Mouse (Mus musculus) left cerebral cortex, adult 6 months (tissue): Measurements from ENCODE around the gene Rps15. TPM values are rescaled to one million over a fixed set of nuclear protein-coding genes. Genes with fewer than 3 reads are reported as not detected.

Experiments used
- long read RNA-seq, 2 experiments: library from polyadenylated mRNA; unstranded; transcript quantifications; one replicate each; pipeline ENCODE4 v2.0.0; 2019 to 2020
- polyA plus RNA-seq: library from polyadenylated mRNA; unstranded; fragments of <200 nt; fragmentation: Nextera tagmentation; gene quantifications from 2 replicates; pipeline ENCODE4 v1.2.3, GENCODE M21; 2021

The Rps15 gene
- polyA plus RNA-seq, result 2,777 and 3,387 TPM in 2 replicates
- long read RNA-seq, experiment 1, transcript Rps15-202 (4 exons, 500 nt), result major isoform, 257 of 291 reads
- long read RNA-seq, experiment 1, transcript Rps15-201 (3 exons, 572 nt), result minor isoform, 21 of 291 reads
- long read RNA-seq, experiment 1, partial matches to known transcripts, result 5 of 291 reads
- long read RNA-seq, experiment 1, other reads (novel, unspliced or antisense), result 8 of 291 reads
- long read RNA-seq, experiment 2, transcript Rps15-202 (4 exons, 500 nt), result major isoform, 1,306 of 1,556 reads
- long read RNA-seq, experiment 2, transcript Rps15-201 (3 exons, 572 nt), result minor isoform, 205 of 1,556 reads
- long read RNA-seq, experiment 2, partial matches to known transcripts, result 31 of 1,556 reads
- long read RNA-seq, experiment 2, other reads (novel, unspliced or antisense), result 14 of 1,556 reads

DNA sequence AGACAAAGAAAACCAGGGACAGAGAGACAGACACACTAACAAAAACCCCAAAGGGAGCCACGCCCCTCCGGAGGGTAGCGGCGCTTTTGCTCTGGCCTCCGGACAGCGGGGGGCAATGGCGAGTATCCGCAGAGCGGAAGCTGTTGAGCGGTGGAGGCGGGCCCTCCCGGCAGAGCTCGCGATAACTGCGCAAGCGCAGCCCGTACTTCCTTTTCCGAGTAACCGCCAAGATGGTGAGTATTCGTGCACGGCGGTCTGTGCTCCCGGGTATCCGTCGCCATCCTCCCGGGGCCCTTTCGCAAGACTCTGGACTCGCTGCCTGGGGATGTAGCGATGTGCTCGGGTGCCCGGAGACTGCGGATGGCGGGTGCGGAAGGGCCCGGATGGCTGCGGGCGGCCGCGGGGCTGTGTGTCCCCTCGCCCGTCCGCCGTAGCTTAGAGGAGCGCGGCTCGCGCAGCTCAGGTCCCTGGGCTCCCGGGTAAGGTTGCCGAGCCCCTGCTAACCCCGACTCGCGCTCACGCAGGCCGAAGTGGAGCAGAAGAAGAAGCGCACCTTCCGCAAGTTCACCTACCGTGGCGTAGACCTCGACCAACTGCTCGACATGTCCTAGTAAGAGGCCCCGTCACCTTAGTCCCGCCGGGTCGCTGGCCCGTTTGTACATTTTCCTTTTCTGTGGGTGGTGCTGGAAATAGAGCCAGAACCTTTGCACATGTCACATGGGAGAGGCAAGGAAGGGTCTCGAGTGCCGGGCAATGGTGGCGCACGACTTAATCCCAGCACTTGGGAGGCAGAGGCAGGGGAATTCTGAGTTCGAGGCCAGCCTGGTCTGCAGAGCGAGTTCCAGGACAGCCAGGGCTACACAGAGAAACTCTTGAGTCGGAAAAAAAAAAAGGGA, at the start of gene Rps15:
TSS of gene Rps15 (plus strand) at position 203 of the 896 bp plus-strand sequence.

DNA sequence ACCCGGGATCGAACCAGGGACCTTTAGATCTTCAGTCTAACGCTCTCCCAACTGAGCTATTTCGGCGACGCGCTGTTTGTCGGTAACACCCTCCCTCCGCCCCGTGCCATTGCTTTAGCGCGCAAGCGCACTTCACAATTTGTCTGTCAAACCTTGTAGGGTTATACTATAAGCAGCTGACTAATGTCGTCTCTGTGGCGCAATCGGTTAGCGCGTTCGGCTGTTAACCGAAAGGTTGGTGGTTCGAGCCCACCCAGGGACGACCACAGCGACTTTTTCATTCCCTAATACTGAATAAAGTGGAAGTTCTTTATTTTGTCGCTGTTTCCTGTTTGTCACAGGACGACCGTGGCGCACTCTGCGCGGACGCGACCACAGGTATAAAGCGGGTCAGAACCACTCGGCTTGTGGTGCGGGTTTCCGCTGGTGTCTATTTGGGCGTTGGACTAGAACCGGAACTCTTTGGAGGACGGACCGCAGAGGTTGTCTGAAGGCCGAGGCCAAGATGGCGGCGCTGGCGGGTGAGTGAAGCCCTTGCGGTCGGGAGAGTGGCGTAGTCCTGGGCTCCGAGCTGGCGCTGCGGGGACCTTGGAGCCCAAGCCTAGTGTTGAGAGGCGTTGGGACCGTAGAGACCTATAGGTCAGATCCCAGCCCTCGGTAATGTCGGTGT, 43.1 kb upstream of the Rps15 start, which contains the start of gene Ndufs7:
TSS of gene Ndufs7 (plus strand) at position 151 of the 670 bp plus-strand sequence.

DNA sequence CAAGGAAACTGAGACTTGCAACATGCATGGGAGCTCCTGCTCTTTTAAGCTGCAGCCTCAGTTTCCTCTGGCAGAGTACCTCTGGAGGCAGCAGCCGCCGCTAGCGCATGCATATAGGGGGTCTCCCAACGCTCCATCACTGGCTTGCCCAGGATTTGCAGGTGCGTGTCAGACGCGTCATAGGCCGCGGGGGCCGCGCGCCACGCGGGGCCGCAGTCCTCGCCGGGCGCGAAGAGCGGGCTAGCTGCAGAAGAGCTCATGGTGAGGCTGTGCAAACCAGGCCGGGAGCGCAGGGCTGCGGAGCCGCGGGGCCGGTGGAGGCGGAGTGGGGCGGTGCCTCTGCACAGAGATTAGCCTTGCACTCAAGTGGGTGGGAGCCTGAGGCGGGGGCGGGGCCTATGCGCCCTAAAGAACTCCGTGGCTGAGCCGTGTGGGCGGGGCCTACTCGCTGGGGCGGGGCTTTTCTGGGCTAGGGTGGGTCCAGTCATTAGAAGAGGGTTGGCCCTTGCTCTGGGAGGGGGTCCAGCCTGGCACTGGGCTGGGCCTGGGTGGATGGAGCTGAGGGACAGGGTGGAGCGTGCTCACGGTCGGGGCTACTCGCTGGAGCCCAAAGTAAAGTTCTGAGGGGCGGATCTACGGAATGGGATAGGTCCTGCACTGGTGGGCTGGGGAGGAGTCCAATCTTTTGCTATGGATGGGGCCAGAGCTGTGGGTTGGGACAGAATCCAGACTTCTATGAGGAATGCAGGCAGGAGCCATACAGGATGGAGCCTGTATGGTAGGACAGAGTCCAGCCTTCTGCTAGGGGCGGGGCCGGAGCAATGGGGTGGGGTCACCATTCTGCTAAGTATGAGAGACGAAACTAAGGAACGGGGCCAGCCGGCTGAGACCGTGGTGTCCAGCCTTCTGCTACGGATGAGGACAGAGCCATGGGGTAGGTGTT, 31.3 kb upstream of the Rps15 start, which contains the start of the genes Gamt and Dazap1:
TSS of gene Gamt (minus strand) at position 371 of the 943 bp plus-strand sequence.
TSS of gene Dazap1 (plus strand) at position 845 of the 943 bp plus-strand sequence.

DNA sequence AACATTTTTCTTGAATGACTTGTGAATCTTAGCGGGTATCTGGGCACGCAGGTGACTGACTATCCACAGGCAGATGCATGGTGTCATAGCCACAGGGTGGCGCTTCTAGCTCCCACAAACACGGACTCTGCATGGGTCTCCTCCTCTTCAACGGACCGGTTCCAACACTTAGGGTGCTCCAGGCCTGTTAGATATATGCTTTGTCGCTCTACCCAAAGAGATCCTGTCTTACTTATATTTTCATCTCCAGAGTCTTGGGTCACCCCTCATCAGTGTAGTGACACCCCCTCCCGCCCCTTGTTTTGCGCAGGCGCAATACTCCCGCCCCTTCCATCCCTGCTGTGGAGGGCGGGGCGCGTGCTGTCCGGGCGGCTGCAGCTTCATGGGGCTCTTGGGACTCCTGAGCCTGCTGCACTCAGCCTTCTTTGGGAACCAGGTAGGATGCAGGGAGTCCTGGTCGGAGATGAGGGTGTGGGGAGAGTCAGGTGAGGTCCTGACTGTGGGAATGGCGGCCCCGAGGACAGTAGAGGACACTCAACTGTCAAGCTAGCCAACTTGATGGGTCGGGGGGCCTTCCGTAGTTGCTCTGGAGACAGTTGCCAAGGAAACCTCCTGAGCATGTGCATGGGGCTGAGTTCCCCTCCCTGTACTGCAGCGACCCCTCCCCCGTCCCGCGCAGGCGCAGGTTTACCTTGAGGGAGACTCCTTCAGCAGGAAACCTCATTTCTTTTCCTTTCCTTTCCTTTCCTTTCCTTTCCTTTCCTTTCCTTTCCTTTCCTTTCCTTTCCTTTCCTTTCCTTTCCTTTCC, 3.6 kb downstream of the Rps15 start, which contains the start of gene Apc2:
TSS of gene Apc2 (plus strand) at position 360 of the 808 bp plus-strand sequence.

DNA sequence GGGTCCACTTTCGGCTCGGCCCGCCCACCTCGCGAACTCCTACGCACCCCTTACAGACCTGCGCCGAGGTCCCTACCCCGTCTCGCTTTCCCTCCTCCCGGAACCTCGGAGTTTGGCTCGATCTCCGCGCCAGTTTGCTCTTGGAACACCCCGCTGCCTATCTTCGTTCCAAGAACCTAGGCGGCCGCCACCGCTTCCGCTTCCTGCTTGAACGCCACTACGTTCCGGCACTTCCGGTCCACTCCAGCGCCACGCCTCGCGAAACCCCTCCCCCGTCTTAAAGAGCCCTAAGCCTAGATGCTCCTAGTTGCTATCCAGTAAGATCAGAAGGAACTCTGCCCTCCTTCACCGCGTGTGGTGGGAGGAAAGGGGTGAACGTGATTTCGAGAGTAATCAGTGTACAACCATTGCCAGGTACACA, 28.1 kb downstream of the Rps15 start, which contains the start of gene 2310011J03Rik:
TSS of gene 2310011J03Rik (minus strand) at position 198 of the 421 bp plus-strand sequence.

DNA sequence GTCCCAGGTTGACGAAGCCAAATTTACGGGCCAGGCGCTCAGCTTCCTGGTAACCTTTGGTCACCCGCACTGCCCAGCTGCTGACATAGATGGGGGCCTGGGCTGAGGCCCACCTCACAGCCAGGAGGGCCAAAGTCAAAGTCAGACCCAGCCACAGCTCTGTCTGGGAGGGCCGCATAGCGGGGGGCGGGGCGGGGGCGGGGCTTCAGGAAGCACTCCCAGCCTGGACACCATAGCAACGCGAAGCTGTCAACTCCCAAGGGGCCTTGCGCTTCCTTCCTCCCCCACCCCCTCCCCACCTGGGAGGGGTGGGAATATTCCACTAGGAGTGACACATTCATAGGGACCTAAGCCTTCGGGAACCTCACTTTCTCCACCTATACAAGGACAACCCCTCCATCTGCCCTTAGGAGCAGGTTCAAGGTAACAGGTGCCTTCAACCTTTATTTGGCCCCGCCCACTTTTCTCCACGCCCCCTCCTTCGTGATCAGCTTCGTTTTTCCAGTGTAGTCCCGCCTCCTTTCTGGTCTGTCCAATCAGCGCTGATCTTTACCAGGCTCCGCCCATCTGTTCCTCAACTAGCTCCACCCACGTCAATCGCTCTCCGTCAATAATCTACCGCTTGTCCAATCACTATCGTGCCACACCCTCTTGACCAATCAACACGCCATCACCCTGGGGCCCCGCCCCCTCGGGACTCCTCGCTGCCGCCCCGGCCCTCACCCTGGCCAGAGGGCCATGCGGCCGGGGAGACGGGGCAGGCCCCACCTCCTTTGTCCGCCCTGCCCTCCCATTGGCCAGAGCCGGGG, 37.2 kb downstream of the Rps15 start, which contains the start of the genes Pcsk4 and Reep6:
TSS of gene Pcsk4 (minus strand) at position 226 of the 809 bp plus-strand sequence.
TSS of gene Reep6 (plus strand) at position 681 of the 809 bp plus-strand sequence.

Other genes starting within 250 kb of the Rps15 start
- 1,067 and 1,120 TPM in 2 replicates for gene Gpx4, start 245.3 kb upstream of the Rps15 start, polyA plus RNA-seq
- 2.7 and 3.4 TPM in 2 replicates for gene Sbno2, start 186.9 kb upstream of the Rps15 start, polyA plus RNA-seq
- gene Stk11, start 176.7 kb upstream of the Rps15 start, polyA plus RNA-seq, result 13.1 and 20.8 TPM in 2 replicates
- gene Atp5d, start 153.8 kb upstream of the Rps15 start, polyA plus RNA-seq, result 898 and 915 TPM in 2 replicates
- 43.4 and 61.5 TPM in 2 replicates for gene Cbarp, start 151.6 kb upstream of the Rps15 start, polyA plus RNA-seq
- 4.7 and 33.2 TPM in 2 replicates for gene Midn, start 144.2 kb upstream of the Rps15 start, polyA plus RNA-seq
- gene Cirbp, start 126.5 kb upstream of the Rps15 start, polyA plus RNA-seq, result 150 and 175 TPM in 2 replicates
- 10.2 and 10.3 TPM in 2 replicates for gene 1600002K03Rik, start 119.5 kb upstream of the Rps15 start, polyA plus RNA-seq
- 4.3 and 7.8 TPM in 2 replicates for gene Efna2, start 113.0 kb upstream of the Rps15 start, polyA plus RNA-seq
- gene Mum1, start 66.0 kb upstream of the Rps15 start, polyA plus RNA-seq, result 21.6 and 22.7 TPM in 2 replicates
- 803 and 960 TPM in 2 replicates for gene Ndufs7, start 43.3 kb upstream of the Rps15 start, polyA plus RNA-seq
- 42.8 and 50.7 TPM in 2 replicates for gene Gamt, start 31.4 kb upstream of the Rps15 start, polyA plus RNA-seq
- gene Dazap1, start 31.0 kb upstream of the Rps15 start, polyA plus RNA-seq, result 3.4 and 7.6 TPM in 2 replicates
- 14.9 and 23.3 TPM in 2 replicates for gene Apc2, start 3.5 kb downstream of the Rps15 start, polyA plus RNA-seq
- gene 2310011J03Rik, start 28.1 kb downstream of the Rps15 start, polyA plus RNA-seq, result 45.3 and 52.5 TPM in 2 replicates
- 3.7 and 4.3 TPM in 2 replicates for gene Pcsk4, start 37.0 kb downstream of the Rps15 start, polyA plus RNA-seq
- gene Reep6, start 37.5 kb downstream of the Rps15 start, polyA plus RNA-seq, result 8.9 and 10.0 TPM in 2 replicates
- gene Adamtsl5, start 56.0 kb downstream of the Rps15 start, polyA plus RNA-seq, result 4.1 and 6.3 TPM in 2 replicates
- gene Plk5, start 64.0 kb downstream of the Rps15 start, polyA plus RNA-seq, result 17.5 and 30.6 TPM in 2 replicates
- 2.4 and 2.6 TPM in 2 replicates for gene Mex3d, start 95.2 kb downstream of the Rps15 start, polyA plus RNA-seq
- 40.7 and 66.9 TPM in 2 replicates for gene Mbd3, start 107.1 kb downstream of the Rps15 start, polyA plus RNA-seq
- gene Uqcr11, start 114.4 kb downstream of the Rps15 start, polyA plus RNA-seq, result 1,219 and 1,315 TPM in 2 replicates
- gene Tcf3, start 141.2 kb downstream of the Rps15 start, polyA plus RNA-seq, result 3.9 and 15.6 TPM in 2 replicates
- gene Onecut3, start 202.4 kb downstream of the Rps15 start, polyA plus RNA-seq, result not detected in 2 replicates
- gene Atp8b3, start 246.7 kb downstream of the Rps15 start, polyA plus RNA-seq, result 0.04 TPM in 1 of 2 replicates, not detected in the other